In the genomic region with DNA sequence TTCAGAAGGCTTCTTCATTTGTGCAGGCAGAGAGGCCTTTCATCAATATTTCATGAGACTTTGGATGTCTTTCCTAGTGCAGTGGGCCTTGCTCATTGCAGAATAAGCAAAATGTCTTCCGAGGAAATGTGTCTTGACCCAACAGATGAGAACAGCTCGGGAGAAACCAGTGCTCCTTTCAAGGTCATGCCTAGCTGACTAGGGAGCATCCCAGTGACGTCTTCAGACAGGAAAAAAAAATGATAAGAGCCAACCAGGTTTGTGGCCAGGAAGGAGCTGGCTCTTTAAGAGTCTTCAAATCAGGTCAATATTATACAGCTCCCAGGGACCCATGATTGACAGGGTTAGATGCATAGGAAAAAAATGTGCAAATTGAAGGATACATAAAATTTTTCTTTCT, we compare ENCODE assay signal across 17 mouse cellular contexts.
DNase-seq lines count a peak whose midpoint lies in the region; ATAC-seq lines count a peak whose summit lies in the region.
"Had no signal": no experiment of that assay in that cellular context is flagged by ENCODE, and none has a peak within 500 bp of the region (broad histone marks: within the 10 kb centered on the region; RNA-seq: fewer than 3 reads in every experiment).

No protein-coding gene starts in this region.

- no peak for ATAC-seq in forebrain, embryonic 16.5 days
- no peak for ATAC-seq in hindbrain, embryonic 14.5 days (ENCODE audit: low FRiP score)
- ATAC-seq in midbrain, embryonic 14.5 days (ENCODE audit: low FRiP score, low TSS enrichment), result no peak

- H3K4me2 ChIP-seq in forebrain, embryonic 16.5 days (ENCODE audit: low read length), result no peak overlapping the region
- H3K4me2 ChIP-seq in hindbrain, embryonic 14.5 days (replicated peaks), result peak overlapping the region; percentile 32
- peak overlapping the region; percentile 56 for H3K4me2 ChIP-seq in midbrain, embryonic 14.5 days (ENCODE audit: low read length)
- H3K4me2 ChIP-seq: limb, embryonic 13.5 days; liver, embryonic 15.5 days had no signal

- no peaks in the 10 kb centered on the region for H3K27me3 ChIP-seq in forebrain, embryonic 10.5 days (ENCODE audit: poor library complexity, severe bottlenecking)
- no peaks in the 10 kb centered on the region for H3K27me3 ChIP-seq in forebrain, embryonic 16.5 days (replicated peaks; ENCODE audit: control insufficient read depth, insufficient read depth, low read length)
- no peaks in the 10 kb centered on the region for H3K27me3 ChIP-seq in hindbrain, embryonic 14.5 days (ENCODE audit: control insufficient read depth, insufficient read depth, low read length)
- H3K27me3 ChIP-seq in midbrain, embryonic 14.5 days (ENCODE audit: control insufficient read depth, insufficient read depth, low read length), result no peaks in the 10 kb centered on the region
- H3K27me3 ChIP-seq: CH12.LX; limb, embryonic 13.5 days; liver, embryonic 15.5 days had no signal

- 75% methylated on average over 3 of the region's 3 CpGs for WGBS in forebrain, embryonic 10.5 days
- 59% methylated on average over 3 of the region's 3 CpGs for WGBS in forebrain, embryonic 16.5 days
- WGBS in hindbrain, embryonic 14.5 days, result 19% methylated on average over 3 of the region's 3 CpGs
- WGBS in midbrain, embryonic 14.5 days, result 21% methylated on average over 3 of the region's 3 CpGs

- H3K4me1 ChIP-seq in forebrain, embryonic 10.5 days, result peaks cover 60% of the 10 kb centered on the region
- H3K4me1 ChIP-seq in forebrain, embryonic 16.5 days (replicated peaks; ENCODE audit: control insufficient read depth, insufficient read depth, low read length), result peaks cover 28% of the 10 kb centered on the region
- H3K4me1 ChIP-seq in hindbrain, embryonic 14.5 days (replicated peaks; ENCODE audit: control insufficient read depth, insufficient read depth, low read length), result peaks cover 48% of the 10 kb centered on the region
- H3K4me1 ChIP-seq in midbrain, embryonic 14.5 days (ENCODE audit: control insufficient read depth, insufficient read depth, low read length), result peaks cover 48% of the 10 kb centered on the region
- H3K4me1 ChIP-seq: liver, embryonic 15.5 days had no signal

- no peak for DNase-seq in forebrain, embryonic 10.5 days (ENCODE audit: extremely low spot score, low spot score)
- DNase-seq in hindbrain, embryonic 14.5 days (ENCODE audit: low spot score), result peak; percentile 54
- DNase-seq in midbrain, embryonic 14.5 days, result peak; percentile 73
- DNase-seq in retina, postnatal 1 day, result peak; percentile 44
- DNase-seq in right cerebral cortex, postnatal 25 days, result no peak
- DNase-seq in adrenal gland, postnatal 36 days, result no peak
- DNase-seq in kidney, adult 9 months, result no peak
- DNase-seq: adrenal gland, postnatal 14 days; cerebellum, adult 9-11 months; embryo, embryonic 11 days; kidney, adult 2 months; kidney, postnatal 4 days; lung, postnatal 4 days had no signal

- H3K9me3 ChIP-seq in forebrain, embryonic 10.5 days, result no peaks in the 10 kb centered on the region
- H3K9me3 ChIP-seq in forebrain, embryonic 16.5 days (ENCODE audit: control insufficient read depth, low read length), result no peaks in the 10 kb centered on the region
- H3K9me3 ChIP-seq in hindbrain, embryonic 14.5 days (ENCODE audit: control insufficient read depth, low read length), result no peaks in the 10 kb centered on the region
- H3K9me3 ChIP-seq in midbrain, embryonic 14.5 days (ENCODE audit: control insufficient read depth, low read length), result no peaks in the 10 kb centered on the region
- H3K9me3 ChIP-seq: limb, embryonic 13.5 days; liver, embryonic 15.5 days had no signal

- H3K9ac ChIP-seq in forebrain, embryonic 16.5 days (replicated peaks; ENCODE audit: low read depth, low read length), result no peak overlapping the region
- H3K9ac ChIP-seq in hindbrain, embryonic 14.5 days, result 0 out of 2 replicates have a peak overlapping the region, but pooled peaks have one; percentile 29
- 0 out of 2 replicates have a peak overlapping the region, but pooled peaks have one; percentile 16 for H3K9ac ChIP-seq in midbrain, embryonic 14.5 days (replicated peaks; ENCODE audit: low read length)
- H3K9ac ChIP-seq: limb, embryonic 13.5 days; liver, embryonic 15.5 days had no signal

- H3K4me3 ChIP-seq in forebrain, embryonic 10.5 days, result no peak overlapping the region
- H3K4me3 ChIP-seq in forebrain, embryonic 16.5 days (replicated peaks; ENCODE audit: low read length), result no peak overlapping the region
- H3K4me3 ChIP-seq in hindbrain, embryonic 14.5 days (replicated peaks; ENCODE audit: low read length), result no peak overlapping the region
- no peak overlapping the region for H3K4me3 ChIP-seq in midbrain, embryonic 14.5 days (replicated peaks; ENCODE audit: low read depth, low read length)
- H3K4me3 ChIP-seq: limb, embryonic 13.5 days; liver, embryonic 15.5 days had no signal

- peak overlapping the region; percentile 87 for H3K27ac ChIP-seq in forebrain, embryonic 10.5 days
- no peak overlapping the region; the same call in 1 of the 2 replicates for H3K27ac ChIP-seq in forebrain, embryonic 16.5 days (ENCODE audit: low read length)
- H3K27ac ChIP-seq in hindbrain, embryonic 14.5 days, result peak overlapping the region; percentile 91
- H3K27ac ChIP-seq in midbrain, embryonic 14.5 days (replicated peaks; ENCODE audit: low read depth, low read length), result peak overlapping the region; percentile 97
- H3K27ac ChIP-seq: limb, embryonic 13.5 days; liver, embryonic 15.5 days had no signal

- no peaks in the 10 kb centered on the region for H3K36me3 ChIP-seq in forebrain, embryonic 10.5 days (replicated peaks)
- H3K36me3 ChIP-seq in forebrain, embryonic 16.5 days (ENCODE audit: control insufficient read depth, insufficient read depth), result no peaks in the 10 kb centered on the region
- no peaks in the 10 kb centered on the region for H3K36me3 ChIP-seq in hindbrain, embryonic 14.5 days (replicated peaks; ENCODE audit: control insufficient read depth, insufficient read depth)
- H3K36me3 ChIP-seq in midbrain, embryonic 14.5 days (ENCODE audit: control insufficient read depth, insufficient read depth, low read length), result no peaks in the 10 kb centered on the region
- H3K36me3 ChIP-seq: limb, embryonic 13.5 days; liver, embryonic 15.5 days had no signal

Comparison
In these comparisons a context has a peak if more than half of its experiments do, and no peak if none do; other contexts are left out.
1. DNase-seq: peak in hindbrain, embryonic 14.5 days (single experiment), midbrain, embryonic 14.5 days (single experiment) and retina, postnatal 1 day (single experiment); none in forebrain, embryonic 10.5 days (single experiment), right cerebral cortex, postnatal 25 days (single experiment), adrenal gland, postnatal 36 days (0 of 2) and kidney, adult 9 months (single experiment).